Comparison of ENCODE assay signal across 28 mouse cellular contexts in genomic region chr8:47905256-47905655, GRCm38 (mm10).
"Had no signal": no experiment of that assay in that cellular context is flagged by ENCODE, and none has a peak within 500 bp of the region (broad histone marks: within the 10 kb centered on the region; RNA-seq: fewer than 3 reads in every experiment).

No protein-coding gene starts in this region.

- H3K4me1 ChIP-seq: embryonic facial prominence, embryonic 12.5 days; embryonic facial prominence, embryonic 13.5 days; embryonic facial prominence, embryonic 15.5 days; forebrain, embryonic 10.5 days; forebrain, embryonic 12.5 days; forebrain, embryonic 13.5 days; forebrain, embryonic 15.5 days had no signal

- H3K4me3 ChIP-seq: embryonic facial prominence, embryonic 10.5 days; embryonic facial prominence, embryonic 12.5 days; embryonic facial prominence, embryonic 13.5 days; embryonic facial prominence, embryonic 15.5 days; erythroblast, embryonic 14.5 days; forebrain, embryonic 10.5 days; forebrain, embryonic 12.5 days; forebrain, embryonic 13.5 days; forebrain, embryonic 15.5 days; gastrocnemius, adult 2 months had no signal

- H3K27me3 ChIP-seq: embryonic facial prominence, embryonic 12.5 days; embryonic facial prominence, embryonic 13.5 days; embryonic facial prominence, embryonic 15.5 days; forebrain, embryonic 12.5 days; forebrain, embryonic 13.5 days; forebrain, embryonic 15.5 days had no signal

- DNase-seq: cerebellum, adult 18-20 months; cerebellum, adult 2 months; cerebellum, adult 8-10 months; cerebellum, adult 9-10 months; cerebellum, adult 9-11 months; cerebellum, postnatal 10 days; cerebellum, postnatal 14 days; cerebellum, postnatal 25 days; cerebellum, postnatal 36 days; embryo, embryonic 11 days; forebrain, postnatal 0 days; gastrocnemius, adult 2 months; gastrocnemius, postnatal 10 days; gastrocnemius, postnatal 14 days; gastrocnemius, postnatal 25 days; gastrocnemius, postnatal 36 days; heart, adult 18-20 months had no signal

- H3K36me3 ChIP-seq: forebrain, embryonic 12.5 days; forebrain, embryonic 15.5 days had no signal

- H3K9ac ChIP-seq: embryonic facial prominence, embryonic 12.5 days; embryonic facial prominence, embryonic 13.5 days; embryonic facial prominence, embryonic 15.5 days; forebrain, embryonic 12.5 days; forebrain, embryonic 13.5 days; forebrain, embryonic 15.5 days; forebrain, postnatal 0 days had no signal

- H3K9me3 ChIP-seq: embryonic facial prominence, embryonic 15.5 days; forebrain, embryonic 15.5 days had no signal

- H3K27ac ChIP-seq: embryonic facial prominence, embryonic 10.5 days; embryonic facial prominence, embryonic 12.5 days; embryonic facial prominence, embryonic 13.5 days; embryonic facial prominence, embryonic 15.5 days; forebrain, embryonic 10.5 days; forebrain, embryonic 12.5 days; forebrain, embryonic 13.5 days; forebrain, embryonic 15.5 days; gastrocnemius, adult 2 months had no signal

- H3K4me2 ChIP-seq: embryonic facial prominence, embryonic 12.5 days; embryonic facial prominence, embryonic 13.5 days; embryonic facial prominence, embryonic 15.5 days; forebrain, embryonic 12.5 days; forebrain, embryonic 13.5 days; forebrain, embryonic 15.5 days had no signal

- ATAC-seq: forebrain, embryonic 13.5 days; forebrain, embryonic 14.5 days; forebrain, embryonic 15.5 days; forebrain, embryonic 16.5 days; forebrain, postnatal 0 days had no signal
